Mouse (Mus musculus) heart, adult 8-10 months (tissue): ENCODE results near the gene Pdgfra. TPM values are rescaled to one million over a fixed set of nuclear protein-coding genes. Genes with fewer than 3 reads are reported as not detected.

ENCODE experiments used
- DNase-seq: peaks from one replicate; pipeline ENCODE4 v3.0.0; 2022; ENCODE audit warnings: low spot score
- total RNA-seq, 4 experiments: library from RNA; stranded (reverse); gene quantifications; 2 replicates each; pipeline ENCODE4 v1.2.4; 2022

The Pdgfra gene
- total RNA-seq, 4 experiments from 2014 or later: 17.9 to 23.3 (median 21.5) TPM

DNA sequence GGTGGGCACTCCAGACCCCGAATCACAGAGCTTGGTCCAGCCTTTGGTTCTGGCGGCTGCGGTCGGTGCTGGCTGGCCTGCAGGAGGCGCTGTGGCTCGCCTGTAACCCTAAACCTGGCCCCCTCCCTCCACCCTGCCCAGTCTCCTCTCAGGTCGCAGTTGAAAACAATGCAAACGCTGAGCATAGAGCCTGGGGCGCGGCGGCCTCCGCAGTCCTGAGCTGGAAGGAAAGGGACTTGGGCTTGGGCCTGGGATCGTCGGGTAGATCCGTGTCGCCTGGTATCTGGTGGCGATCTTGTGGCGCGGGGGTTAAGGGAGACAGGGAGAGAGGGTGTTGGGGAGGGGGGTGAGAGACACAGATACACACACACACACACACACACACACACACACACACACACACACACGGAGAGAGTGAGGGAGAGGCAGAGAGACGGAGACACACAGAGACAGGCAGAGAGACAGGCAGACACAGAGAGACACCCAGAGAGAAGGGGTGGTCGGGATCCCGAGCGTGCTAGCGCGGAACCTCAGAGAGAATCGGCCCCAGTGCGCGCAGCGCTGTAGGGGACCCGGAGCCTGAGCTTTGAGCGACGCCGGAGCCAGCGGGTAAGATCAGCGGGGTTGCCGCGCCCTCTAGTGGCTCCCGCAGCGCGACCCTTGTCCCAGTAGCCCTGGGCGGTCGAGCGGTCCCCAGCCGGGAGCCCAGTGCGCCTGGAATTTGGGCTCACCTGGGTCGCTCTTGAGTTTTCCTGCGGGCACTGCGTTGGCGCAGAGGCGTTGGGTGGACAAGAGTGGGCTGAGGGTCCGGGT lies 3.9 kb downstream of the Pdgfra start:
- DNase-seq: peak; percentile 84

DNA sequence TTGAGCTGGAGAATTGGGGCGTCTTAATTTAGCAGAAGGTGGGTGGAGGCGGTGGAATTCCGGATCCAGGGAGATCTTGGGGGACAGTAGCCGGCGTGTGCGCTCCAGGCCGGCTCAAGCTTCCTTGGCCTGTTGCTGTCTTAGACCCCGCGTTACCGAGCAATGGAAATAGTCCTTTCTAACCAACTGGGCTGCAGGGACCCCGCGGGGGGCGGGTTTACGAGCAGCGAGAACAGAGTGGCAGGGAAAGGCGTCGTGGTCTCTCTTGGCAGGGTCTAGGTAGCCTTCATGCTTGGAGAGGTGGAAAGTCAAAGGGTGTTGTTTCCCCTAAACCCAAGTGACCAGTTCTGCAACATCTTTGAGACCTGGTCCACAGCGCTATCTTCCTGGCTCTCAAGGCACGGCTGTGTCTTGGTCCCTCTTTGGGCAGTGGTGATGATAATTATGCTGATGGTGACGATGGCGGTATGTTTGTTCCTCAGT lies 4.5 kb downstream of the Pdgfra start:
- no peak for DNase-seq

DNA sequence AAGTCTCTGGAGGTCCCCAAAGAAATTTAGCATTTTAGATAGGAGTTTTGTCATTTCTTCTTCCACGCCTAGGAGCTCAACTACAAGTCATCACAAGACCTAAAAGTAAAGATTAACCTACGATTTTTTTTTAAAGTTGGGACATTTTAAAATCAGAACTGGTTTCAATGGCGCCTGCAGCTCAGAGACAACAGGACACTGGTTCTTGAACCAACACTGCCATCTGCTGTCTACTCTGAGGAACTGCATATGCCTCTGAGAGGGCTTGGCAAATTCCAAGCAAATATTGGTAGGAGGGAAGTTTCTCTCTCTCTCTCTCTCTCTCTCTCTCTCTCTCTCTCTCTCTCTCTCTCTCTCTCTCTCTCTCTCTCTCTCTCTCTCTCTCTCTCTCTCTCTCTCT lies 4.9 kb downstream of the Pdgfra start:
- peak; percentile 73 for DNase-seq

DNA sequence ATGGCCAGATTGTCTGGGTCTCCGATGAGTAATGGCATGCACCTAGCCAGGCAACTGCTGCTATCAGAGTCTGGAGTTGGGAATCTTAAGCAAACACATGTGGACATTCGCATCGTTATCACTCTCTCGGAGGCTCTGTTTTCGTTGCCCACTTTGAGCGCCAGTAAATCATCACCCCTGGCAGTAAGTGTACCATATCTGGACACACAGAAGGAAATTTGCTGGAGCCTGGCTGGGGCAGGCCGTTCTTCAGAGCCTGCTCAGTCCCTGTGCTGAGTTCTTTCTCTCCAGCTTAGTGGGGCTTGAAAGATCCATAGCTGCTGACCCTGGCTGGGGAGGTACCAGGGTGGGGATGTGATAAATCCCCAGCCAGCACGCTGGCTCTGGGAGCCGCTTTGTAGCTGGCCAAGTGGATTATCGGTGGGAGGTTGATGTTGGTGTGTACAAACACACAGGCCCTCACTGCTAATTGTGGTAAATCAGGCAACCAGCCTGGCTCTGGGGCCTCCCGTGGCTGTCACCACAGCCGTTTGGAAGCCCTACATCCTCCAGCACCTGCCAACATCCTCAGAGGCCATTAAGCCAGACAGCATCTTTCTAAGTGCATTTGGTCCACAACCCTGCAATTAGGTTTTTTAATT lies 8.6 kb downstream of the Pdgfra start:
- DNase-seq: no peak

DNA sequence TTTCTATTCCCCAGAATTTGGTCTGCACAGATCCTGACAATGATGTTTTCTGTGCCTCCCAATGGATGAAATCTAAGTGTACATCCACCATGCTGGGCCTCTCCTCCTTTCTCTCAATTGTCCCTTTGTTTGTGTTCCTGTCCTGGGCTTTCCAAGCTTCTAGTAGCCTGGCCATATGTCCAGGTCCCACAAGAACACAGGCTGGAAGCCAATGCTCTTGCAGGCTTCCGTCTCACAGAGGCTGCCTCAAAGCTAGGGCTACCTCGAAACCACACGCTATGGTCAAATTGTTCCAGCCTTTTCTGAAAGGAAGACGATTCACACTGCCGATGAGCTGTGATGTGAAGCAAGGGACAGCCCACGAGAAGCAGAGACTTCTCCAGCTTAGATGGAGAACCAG lies 9.5 kb downstream of the Pdgfra start:
- DNase-seq: no peak

DNA sequence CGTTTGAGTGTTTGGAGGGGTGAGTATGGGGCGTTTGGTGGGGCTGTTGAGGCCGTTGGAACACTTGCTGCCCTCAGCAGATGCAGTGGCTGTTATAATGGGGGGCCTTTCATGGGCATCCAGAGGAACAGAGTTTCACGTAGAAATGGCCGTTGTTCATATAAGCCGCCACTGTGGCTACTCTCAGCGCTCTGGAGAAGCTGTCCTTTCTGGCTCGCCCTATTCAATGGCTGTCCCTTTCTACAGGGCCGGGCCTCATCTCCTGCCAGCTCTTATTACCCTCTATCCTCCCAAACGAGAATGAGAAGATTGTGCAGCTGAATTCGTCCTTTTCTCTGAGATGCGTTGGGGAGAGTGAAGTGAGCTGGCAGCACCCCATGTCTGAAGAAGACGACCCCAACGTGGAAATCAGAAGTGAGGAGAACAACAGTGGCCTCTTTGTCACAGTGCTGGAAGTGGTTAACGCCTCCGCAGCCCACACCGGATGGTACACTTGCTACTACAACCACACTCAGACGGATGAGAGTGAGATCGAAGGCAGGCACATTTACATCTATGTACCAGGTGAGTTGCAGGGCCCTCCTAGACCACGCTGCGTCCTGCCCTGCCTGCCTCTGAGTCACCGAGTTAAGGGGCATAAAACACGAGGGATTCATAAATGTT lies 11.3 kb downstream of the Pdgfra start:
- no peak for DNase-seq

DNA sequence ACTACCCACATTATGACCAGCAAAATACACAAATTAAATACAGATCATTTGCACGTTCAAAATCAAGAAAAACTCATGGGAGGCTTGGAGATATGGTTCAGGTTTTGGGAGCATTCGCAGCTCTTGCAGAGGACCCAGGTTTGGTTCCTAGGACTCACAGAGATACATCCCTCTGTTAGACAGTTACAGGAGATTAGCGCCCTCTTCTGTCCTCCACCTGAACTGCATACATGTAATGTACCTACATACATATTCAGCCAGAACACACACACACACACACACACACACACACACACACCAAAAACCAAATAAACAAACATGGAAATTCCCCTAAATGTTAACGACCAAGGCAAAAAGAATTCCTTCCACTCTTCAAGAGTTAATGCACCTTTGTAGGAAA lies 12.6 kb downstream of the Pdgfra start:
- DNase-seq: no peak

DNA sequence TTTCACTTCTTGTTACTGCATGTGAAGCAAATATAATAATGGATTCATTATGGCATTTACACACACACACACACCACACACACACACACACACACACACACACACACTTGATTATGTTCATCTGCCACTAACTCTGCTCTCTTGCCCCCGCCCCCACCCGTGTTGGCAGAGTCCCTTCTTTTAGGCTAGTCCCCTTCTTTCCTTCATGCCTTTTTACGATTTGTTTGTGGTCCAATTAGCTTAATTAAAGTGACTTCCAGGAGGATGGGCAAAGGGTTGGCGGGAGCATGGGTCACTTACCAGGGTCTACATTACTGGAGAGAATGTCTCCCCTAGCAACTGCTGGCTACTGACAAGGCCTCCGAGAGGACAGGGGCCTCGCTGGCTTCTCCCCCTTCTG lies 17.7 kb downstream of the Pdgfra start:
- DNase-seq: no peak

DNA sequence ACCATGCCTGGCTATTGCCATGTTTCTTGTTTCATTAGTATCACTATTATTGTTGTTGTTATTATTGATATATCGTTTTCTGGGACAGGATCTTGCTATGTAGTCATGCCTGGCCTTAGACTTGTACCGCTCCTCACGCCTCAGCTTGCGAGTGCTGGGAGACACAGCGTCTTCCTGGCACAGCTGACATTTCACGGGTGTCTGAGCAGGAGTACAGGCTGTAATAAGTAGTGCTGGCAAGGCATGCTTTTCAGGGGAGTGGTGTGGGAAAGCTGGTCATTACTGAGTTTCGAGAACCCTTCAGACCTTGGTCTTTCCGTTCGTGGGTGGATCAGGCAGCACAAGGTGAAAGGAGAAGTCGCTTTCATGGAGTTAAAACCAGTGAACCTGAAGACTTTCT lies 19.8 kb downstream of the Pdgfra start:
- DNase-seq: no peak

DNA sequence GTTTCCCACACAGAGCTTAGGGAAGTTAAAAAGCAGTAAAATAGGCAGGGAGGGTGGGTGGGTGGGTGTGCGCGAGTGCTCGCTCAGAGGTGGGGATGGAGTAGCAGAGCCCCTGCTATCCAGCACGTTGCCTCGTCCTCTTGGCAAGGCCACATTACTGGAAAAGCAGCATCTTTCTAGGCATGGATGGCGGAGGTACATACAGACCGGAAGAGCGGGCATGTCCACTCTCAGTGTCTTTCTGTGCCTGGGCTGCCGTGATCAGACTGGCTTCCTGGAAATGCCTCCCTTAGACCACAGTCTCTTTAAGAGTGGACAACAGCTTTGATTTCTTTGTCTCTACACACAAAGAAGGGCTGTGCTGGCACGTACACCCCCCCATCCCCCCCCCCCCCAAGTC lies 27.2 kb downstream of the Pdgfra start:
- DNase-seq: no peak

DNA sequence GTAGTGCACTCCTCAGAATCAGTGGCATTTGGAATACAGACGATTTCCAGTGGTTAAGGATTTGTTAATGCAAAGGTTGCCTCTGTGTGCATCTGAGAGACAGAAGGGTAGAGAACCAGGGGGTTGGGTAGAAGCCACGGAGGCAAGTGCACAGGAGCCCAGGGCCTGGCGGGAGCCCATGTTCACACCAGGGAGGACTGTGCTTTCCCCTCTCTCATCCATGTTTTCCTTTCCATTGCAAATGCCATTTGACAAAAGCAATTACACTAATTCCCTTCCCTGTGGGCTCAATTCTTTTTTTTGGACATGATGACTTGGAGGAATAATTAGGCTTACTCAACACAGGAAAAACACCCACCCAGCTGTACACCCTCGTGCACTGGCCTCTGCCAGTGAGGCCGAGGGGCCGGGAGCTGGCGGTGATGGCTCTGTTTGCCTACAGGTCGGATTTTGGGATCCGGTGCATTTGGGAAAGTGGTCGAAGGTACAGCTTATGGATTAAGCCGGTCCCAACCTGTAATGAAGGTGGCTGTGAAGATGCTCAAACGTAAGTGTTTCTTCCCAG lies 27.7 kb downstream of the Pdgfra start:
- no peak for DNase-seq

DNA sequence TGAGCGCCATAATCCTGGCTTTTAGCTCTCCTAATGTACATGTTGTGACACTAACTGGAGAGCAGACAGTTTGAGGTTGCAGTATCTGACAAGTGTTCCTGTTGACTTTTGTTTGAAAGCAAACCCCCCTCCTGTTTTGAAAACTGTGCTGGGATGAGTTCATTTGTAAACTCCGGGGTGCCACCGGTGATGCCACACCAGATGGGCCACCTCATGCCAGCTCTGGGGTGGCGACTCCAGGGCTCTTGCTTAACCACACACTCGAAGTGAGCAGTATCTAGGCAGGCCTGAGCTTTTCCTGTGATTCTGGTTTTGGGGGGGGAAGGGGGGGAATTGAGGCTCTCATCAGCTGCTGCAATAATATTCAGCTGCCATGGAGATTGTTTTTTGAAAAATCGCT lies 31.6 kb downstream of the Pdgfra start:
- DNase-seq: no peak

DNA sequence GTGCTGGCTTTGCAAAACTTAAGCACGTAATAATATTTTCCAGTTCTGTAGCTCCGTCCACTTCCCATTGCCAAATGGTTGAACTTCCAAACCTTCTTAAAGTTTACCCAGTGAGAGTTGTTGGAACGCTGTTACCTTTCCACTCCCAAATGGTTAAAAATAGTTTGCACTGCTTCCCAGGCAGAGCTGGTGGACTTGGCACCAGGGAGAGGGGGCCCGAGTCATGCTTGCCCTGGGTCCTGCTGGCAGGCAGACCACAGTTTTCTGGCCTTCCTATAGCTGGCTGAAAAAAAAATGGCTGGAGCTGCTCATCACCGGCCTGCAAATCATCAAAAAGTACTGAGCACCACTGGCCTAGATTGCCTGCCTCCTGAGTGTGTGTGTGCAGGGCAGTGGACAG lies 32.0 kb downstream of the Pdgfra start:
- DNase-seq: no peak

DNA sequence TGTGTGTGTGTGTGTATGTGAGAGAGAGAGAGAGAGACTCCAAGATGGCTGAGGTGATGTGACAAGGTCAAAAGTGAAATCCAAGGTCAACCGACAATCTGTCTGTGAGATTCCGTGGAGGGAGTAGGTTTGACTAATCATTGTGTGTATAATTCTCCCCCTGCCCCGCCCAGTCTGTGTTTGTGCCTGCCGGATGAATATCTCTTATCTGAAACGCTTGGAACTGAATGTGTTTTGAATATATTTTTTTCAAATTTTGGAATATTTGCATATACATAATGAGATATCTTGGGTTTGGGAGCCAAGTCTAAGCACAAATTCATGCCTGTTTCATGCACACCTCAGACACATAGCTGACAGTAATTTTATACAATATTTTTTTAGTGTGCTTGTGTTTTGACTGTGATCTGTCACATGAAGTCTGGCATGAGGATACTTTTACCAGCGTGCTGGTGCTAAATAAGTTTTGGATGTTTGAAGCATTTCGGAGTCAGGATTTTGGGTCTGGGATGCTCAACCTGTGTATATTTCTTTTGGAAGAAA lies 32.7 kb downstream of the Pdgfra start:
- no peak for DNase-seq

DNA sequence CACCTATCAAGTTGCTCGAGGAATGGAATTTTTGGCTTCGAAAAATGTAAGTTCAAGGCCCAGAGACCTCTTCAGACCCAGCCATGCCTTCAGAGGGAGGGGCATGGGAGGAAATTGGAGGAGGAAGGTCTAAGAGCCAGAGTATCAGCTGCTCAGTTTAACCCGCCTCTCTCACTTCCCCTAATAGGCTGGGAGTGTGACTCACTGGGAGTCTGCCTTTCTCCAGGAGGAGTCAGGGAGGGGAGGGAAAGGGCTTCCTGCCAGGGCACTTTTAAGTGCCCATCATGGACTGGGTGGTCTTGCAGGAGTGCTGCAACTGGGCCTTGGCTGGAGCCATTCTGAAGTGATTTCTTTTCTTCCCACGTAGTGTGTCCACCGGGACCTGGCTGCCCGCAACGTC lies 33.5 kb downstream of the Pdgfra start:
- no peak for DNase-seq

DNA sequence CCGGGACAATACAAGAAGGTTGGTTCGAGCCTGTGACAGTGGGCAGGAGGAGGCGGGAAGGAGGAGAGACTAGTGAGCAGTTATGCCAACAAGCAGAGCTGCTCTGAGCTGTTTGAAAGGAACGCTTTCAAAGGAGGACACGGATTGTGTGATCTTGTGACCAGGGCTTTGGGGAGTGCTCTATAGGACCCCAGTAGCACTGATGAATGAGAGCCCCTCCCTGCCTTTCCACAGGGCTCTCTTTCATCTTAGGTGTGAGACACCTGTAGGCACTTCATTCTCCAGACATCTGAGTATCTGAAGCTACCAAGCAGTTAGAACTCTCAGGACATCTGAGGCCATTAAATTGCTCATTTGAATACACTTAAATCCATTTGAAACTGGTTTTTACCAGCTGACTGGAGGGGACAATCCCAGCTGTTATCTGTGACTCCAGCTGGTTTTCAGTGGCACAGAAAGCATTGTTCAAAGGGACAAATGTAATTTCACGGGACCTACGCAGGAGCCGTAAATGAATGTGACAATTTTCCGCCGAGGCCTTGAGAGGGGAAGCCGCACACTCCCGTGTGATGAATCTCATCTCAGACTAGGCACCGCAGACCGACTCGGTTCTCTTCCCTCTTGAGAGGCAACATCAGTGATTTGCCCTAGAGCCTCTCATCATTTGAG lies 37.4 kb downstream of the Pdgfra start:
- no peak for DNase-seq

DNA sequence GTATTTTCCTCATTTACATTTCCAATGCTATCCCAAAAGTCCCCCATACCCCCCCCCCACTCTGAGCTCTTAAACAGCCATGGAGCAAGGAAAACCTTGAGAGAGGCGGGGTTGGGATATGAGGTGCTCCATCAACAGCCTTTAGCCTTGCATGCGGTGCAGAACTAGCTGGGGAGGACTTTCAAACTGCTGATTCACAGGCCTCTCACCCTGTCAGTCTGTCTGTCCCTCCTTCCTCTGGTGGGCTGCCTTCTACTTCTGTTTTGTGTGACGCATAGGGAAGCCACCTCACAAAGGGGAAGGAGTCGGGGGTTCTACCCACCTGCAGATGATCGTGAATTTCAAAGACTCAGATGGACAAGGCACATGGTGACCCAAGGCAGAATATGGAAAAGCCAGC lies 41.0 kb downstream of the Pdgfra start:
- no peak for DNase-seq

DNA sequence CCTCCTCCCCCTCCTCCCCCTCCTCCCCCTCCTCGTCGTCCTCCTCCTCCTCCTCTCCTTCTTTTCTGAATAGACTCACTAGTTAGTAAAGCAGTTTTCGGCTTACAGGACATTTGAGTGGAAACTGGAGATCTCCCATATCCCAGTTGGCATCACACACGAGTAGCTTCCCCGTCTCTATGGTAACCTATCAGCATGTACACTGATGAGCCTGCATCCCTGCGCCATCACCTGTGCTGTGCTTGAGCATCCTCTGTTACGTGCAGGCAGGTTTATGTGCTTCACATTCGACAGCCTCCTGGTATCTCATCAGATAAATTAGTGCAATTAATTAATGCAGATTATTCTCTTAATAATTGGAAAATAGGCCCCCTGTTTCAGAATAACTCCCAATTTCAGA lies 46.3 kb downstream of the Pdgfra start:
- no peak for DNase-seq

DNA sequence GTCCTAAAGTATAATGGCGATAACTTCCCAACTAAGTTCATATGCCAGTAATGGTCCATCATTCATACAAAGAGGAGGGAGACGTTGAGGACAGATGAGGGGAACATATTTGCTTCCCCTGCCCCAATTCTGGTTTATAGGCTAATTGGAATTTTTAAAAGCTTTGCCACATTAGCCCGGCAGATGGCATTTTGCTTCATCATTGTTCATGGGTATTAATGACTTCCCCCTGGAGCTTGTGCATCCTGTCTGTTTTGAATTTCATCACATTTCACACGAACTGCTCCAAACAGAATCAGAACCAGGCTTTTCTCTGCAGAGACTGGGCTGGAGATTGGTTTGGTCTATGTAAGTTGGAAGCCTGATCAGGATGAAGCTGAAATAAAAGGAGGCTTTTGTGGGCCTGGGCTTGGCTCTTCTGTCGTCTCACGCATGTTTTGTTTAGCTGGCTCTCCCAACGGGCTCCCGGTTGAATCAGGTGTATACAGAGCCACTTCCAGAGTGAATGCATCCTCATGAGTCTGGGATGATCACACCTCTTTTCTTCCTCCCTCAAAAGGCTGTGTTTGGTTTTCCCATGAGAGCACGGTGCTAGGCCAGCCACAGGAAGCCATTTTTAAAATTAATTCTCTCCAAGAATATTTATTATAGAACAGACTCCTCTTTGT lies 47.7 kb downstream of the Pdgfra start:
- no peak for DNase-seq

DNA sequence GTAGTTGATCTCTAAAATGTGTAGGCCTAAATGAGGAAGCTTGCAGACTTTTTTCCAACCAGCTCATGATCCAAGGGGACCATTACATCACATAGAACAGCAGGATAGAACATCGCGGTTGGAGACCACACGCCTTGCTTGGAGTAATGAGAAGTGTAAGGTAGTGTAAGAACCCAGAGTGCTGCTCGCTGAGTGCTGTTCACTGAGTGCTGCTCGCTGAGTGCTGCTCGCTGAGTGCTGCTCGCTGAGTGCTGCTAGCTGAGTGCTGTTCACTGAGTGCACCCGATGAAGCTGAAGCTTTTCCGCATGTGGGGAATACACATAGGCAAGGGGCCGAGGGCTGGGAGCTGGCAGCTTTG lies 48.3 kb downstream of the Pdgfra start:
- DNase-seq: no peak

DNA sequence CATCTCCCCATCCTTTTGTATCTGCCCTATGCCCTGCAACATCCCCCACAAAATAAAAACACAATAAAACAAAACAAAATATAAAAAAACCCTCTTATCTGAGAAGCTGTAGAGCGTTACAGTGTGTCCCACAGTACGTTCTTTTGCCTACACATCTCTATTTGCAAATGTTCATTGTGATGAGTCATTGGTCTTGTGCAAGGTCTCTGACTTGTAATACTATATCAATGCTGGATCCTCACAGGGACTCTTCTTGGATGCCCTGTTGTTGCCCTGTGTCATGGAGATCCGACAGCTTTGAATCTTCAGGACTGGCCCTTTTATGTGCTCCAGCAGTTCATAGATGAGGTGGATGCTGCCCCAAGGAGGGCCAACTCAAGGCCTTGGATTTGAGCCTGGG lies 55.8 kb downstream of the Pdgfra start:
- no peak for DNase-seq
